Mouse (Mus musculus) hindbrain, embryonic 12.5 days (tissue): ENCODE data around the gene 2200002D01Rik. TPM values are rescaled to one million over a fixed set of nuclear protein-coding genes. Genes with fewer than 3 reads are reported as not detected.

Experiments
- ATAC-seq: fragments of 200-750 bp; cut with Nextera tagmentation; 2 replicates; pipeline ENCODE4 v1.8.0; 2017; ENCODE audit warnings: moderate TSS enrichment; ENCODE audit not compliant: low FRiP score
- H3K27ac ChIP-seq: fragments of 300-500 bp; sonication (generic); 2 replicates; pipeline ENCODE4 v1.5.1; 2016; ENCODE audit warnings: mild to moderate bottlenecking
- H3K27me3 ChIP-seq: fragments of 300-500 bp; sonication (generic); 2 replicates; pipeline ENCODE4 v1.6.1; 2016; ENCODE audit warnings: mild to moderate bottlenecking
- H3K36me3 ChIP-seq: fragments of 300-500 bp; sonication (generic); 2 replicates; pipeline ENCODE4 v1.6.1; 2016; ENCODE audit warnings: mild to moderate bottlenecking
- H3K4me1 ChIP-seq: fragments of 300-500 bp; sonication (generic); 2 replicates; pipeline ENCODE4 v1.6.1; 2016
- H3K4me2 ChIP-seq: fragments of 300-500 bp; sonication (generic); replicated peaks from 2 replicates; pipeline ENCODE4 v1.6.1; 2016; ENCODE audit warnings: mild to moderate bottlenecking
- H3K4me3 ChIP-seq: fragments of 300-500 bp; sonication (generic); 2 replicates; pipeline ENCODE4 v1.5.1; 2016; ENCODE audit warnings: mild to moderate bottlenecking
- H3K9ac ChIP-seq: fragments of 300-500 bp; sonication (generic); 2 replicates; pipeline ENCODE4 v1.6.1; 2016; ENCODE audit warnings: mild to moderate bottlenecking, moderate library complexity
- H3K9me3 ChIP-seq: fragments of 300-500 bp; sonication (generic); replicated peaks from 2 replicates; pipeline ENCODE4 v1.6.1; 2016; ENCODE audit warnings: mild to moderate bottlenecking
- WGBS: fragments of 180-500 bp; shearing (Covaris S2); methylation state at CpG from one replicate; pipeline ENCODE4 v1.1.7; 2016; 5-methylcytosine and 5-hydroxymethylcytosine counted together
- polyA plus RNA-seq: library from polyadenylated mRNA; unstranded; fragments of >200 nt; fragmentation: Nextera tagmentation; extraction: Ambion mirVana; gene quantifications from 2 replicates; pipeline ENCODE4 v1.2.1, GENCODE M21; 2016

The 2200002D01Rik gene
- polyA plus RNA-seq, 1 experiment from 2014 or later, result 1.8 TPM

GRCm38 (mm10) chr7:29202577-29202976, 45.7 kb downstream of the 2200002D01Rik start:
- WGBS, result 80% methylated on average over 6 of the region's 6 CpGs
- no peak overlapping the region for H3K27ac ChIP-seq
- no peak overlapping the region for H3K4me2 ChIP-seq
- no peaks in the 10 kb centered on the region for H3K4me1 ChIP-seq
- no peak for ATAC-seq
- H3K36me3 ChIP-seq, result no peaks in the 10 kb centered on the region
- no peak overlapping the region for H3K9ac ChIP-seq
- H3K9me3 ChIP-seq, result no peaks in the 10 kb centered on the region
- H3K4me3 ChIP-seq, result no peak overlapping the region
- H3K27me3 ChIP-seq, result no peaks in the 10 kb centered on the region

Other genes with a start within 250 kb of the 2200002D01Rik start
- 5.2 and 5.7 TPM in 2 replicates for gene Ryr1, start 123.3 kb downstream of the 2200002D01Rik start, polyA plus RNA-seq
- 0.46 and 1.1 TPM in 2 replicates for gene Rasgrp4, start 113.6 kb downstream of the 2200002D01Rik start, polyA plus RNA-seq
- 20.0 and 21.7 TPM in 2 replicates for gene Fam98c, start 92.2 kb downstream of the 2200002D01Rik start, polyA plus RNA-seq
- gene Ggn, start 78.3 kb downstream of the 2200002D01Rik start, polyA plus RNA-seq, result 0.46 and 0.56 TPM in 2 replicates
- gene Spred3, start 78.1 kb downstream of the 2200002D01Rik start, polyA plus RNA-seq, result 5.9 and 6.4 TPM in 2 replicates
- 285 and 288 TPM in 2 replicates for gene Psmd8, start 67.8 kb downstream of the 2200002D01Rik start, polyA plus RNA-seq
- 0.72 and 1.0 TPM in 2 replicates for gene Catsperg1, start 34.4 kb downstream of the 2200002D01Rik start, polyA plus RNA-seq
- gene Kcnk6, start 16.0 kb downstream of the 2200002D01Rik start, polyA plus RNA-seq, result 1.2 and 1.6 TPM in 2 replicates
- 81.9 and 83.4 TPM in 2 replicates for gene Yif1b, start 10.1 kb downstream of the 2200002D01Rik start, polyA plus RNA-seq
- 42.6 and 63.3 TPM in 2 replicates for gene Spint2, start 33.4 kb upstream of the 2200002D01Rik start, polyA plus RNA-seq
- 20.8 and 22.4 TPM in 2 replicates for gene Ppp1r14a, start 40.8 kb upstream of the 2200002D01Rik start, polyA plus RNA-seq
- 102 and 110 TPM in 2 replicates for gene Dpf1, start 55.5 kb upstream of the 2200002D01Rik start, polyA plus RNA-seq